Mouse (Mus musculus) inflammation-experienced regulatory T-cells, adult 6 months (primary cell): ENCODE data around the gene Lin54. TPM values are rescaled to one million over a fixed set of nuclear protein-coding genes. Genes with fewer than 3 reads are reported as not detected.
A peak's percentile ranks its signal among the peaks of the same experiment; 100 is the strongest.

Source experiments
- ATAC-seq: one replicate; pipeline ENCODE4 v1.8.0; 2017
- polyA plus RNA-seq, 3 experiments: library from polyadenylated mRNA; unstranded; fragments of 100-300 nt; shearing (Covaris generic); gene quantifications; one replicate each; pipeline ENCODE4 v1.2.1; 2017

Lin54 gene
- polyA plus RNA-seq, 3 experiments from 2014 or later = 8.2 to 10.3 (median 9.2) TPM

DNA sequence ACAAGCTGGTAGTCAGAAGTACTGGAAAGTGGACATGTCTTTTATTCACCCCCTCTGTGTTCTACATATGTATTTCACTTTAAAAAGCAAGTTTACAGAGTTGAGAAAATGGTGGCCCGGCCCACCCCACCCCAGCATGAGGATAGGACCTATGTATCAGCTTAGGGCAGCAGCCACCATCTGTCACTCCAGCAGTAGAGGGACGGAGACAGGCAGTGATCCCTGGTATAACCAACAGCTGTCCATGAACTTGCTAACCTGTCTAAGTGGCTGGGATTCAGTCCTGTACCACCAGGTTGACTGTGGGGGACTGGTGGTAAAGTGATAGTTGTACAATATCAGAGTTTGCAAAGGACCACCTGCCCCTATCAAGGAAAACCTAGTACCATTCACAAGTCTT is 82.4 kb downstream of the Lin54 start:
- ATAC-seq = no peak

DNA sequence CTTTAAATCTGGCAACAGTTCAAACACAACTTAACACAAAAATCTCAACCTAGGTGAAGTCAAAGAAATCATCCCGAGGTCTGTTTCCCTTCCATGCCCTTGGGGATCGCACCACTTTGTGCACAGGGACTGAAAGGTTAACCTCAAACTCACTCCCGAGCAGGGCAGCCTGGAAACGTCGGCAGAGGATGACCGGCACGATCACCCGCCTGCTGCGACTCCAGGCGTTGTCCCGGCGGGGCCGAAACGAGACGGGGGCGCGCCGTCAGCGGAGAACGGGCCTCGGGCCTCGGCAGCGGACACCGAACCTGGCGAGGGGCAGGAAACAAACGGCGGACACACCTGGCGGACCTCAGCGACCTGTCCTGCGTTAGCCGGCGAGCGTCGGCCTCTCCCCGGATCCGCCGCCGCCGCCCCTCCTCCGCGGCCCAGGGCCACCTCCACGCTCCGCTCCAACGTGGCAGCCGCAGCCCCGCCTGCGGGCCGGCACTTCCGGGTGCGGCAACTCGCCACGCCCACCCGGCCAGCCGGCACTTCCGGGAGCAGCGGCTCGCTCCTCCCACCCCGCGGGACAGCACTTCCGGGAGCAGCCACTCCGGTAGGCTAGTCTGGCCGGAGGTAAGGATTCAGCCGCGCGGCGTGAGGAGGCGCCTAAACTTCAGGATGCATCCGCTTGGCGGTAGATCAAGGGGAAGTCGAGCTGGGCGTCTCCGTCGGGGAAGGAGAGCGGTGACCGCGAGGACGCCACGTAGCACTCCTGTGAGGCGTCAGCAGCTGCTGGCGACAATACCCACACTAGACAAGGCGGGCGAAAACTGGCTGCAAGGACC is 84.5 kb downstream of the Lin54 start, which contains the start of gene Sec31a:
Gene Sec31a (minus strand): TSS at position 474 of the 830 bp plus-strand sequence.
- peak; percentile 95 for ATAC-seq

DNA sequence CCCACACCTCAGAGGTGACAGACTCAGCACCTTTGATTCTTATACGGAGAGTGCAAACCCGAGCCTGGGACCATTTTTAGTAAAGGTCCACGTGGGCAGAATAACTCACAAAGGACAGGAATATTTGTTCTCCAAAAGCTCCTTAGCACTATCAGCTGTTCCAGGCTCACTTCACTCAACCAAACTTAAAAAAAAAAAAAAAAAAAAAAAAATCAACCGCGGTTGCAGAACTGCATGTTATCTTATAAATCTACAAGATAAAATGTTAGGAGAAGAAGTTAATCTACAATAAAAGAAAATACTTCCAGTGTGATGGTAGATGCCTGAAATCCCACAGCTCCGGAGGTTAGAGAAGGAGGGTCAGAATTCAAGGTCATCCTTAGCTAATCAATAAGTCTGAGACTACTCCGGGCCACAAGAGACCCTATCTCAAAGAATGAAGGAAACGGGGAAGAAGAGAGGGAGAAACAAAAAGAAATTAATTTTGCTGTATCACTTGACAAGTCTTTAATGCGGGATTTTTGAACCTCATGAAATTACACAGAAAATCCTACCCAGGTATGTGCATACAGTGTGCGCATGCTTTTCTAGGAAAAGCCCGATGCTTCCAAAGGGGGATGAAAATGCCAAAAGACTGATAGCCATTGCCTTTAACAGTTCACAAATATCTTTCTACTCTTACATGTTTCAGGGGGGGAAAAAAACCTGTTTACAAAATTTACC is 85.8 kb downstream of the Lin54 start:
- ATAC-seq = no peak

DNA sequence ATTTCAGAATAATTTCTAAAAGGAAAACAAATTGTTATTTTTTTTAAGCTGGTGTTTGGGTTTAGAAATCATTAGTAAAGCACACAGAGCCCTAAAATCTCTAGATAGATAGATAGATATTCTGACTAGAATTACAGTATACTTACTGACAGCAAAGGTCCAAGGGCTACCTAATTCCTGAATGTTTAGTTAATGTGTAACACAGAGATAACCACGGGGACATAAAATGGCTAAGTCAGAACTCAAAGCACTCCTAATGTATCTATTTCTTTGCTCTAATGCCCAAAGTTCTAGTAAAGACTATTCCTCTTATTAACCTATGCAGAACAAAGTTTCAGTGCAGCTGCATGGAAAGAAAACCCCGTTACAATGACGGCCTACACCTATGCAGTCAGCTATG is 87.6 kb downstream of the Lin54 start:
- ATAC-seq = no peak

DNA sequence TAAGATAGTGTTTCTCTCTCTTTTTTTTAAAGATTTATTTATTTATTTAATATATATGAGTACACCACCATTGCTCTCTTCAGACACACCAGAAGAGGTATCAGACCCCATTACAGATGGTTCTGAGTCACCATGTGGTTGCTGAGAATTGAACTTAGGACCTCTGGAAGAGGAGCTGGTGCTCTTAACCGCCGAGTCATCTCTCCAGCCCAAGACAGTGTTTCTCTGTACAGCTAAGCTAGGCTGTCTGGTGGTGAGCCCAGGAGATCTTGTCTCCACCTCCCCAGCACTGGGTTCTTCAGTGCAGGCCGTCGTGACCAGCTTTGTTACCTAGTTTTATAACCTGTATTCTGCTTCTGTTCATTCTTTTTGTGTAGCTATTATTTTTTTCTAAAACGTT is 90.2 kb downstream of the Lin54 start:
- no peak for ATAC-seq

DNA sequence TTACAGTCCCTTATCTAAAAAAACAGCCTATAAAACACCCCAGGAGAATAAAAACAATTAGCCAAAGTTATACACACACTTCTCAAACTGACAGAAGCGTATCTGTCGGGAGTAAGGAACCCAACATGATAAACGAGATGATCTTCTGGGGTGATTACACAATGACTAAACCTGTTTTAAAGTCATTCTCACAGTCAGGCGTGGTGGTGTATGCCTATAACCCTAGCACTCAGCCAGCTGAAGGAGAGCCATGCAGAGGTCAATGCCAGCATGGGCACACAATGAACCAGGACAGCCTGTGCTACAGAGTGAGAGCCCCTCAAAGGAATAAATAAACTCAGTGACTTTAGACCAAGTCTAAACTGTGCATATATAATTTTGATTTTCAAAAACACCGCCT is 92.0 kb downstream of the Lin54 start:
- no peak for ATAC-seq

DNA sequence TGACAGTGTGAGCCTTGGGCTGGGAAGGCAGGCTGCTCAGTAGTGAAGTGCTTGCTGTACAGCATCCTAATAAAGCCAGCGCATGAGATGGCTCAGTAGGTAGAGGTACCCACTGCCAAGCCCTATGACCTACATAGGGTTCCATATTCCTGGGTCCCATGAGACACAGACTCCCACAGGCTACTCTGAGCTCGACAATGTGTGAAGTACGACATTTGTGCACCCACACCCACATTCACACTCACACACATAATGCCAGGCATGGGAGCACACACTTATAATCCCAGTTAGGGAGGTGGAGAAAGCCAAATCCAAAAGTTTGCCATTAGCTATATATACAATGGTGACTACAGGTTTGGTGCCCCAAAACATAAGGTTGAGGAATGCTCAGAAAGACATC is 103.7 kb downstream of the Lin54 start:
- no peak for ATAC-seq

DNA sequence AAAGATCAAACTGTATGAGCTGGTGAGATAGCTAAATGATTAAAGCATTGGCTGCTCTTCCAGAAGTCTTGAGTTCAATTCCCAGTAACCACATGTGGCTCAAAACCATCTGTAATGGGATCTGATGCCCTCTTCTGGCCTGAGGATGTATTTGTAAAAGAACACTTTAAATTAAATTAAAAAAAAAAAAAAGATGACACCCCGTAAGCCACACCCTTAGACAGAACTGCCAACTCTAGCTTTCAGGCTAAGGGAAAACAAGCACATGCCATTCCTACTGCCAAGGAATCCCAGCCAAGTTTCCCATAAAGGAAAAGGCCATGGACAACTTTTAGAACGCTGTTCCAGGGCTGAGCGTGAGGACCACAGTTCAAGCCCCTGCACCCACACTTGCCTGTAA is 106.8 kb downstream of the Lin54 start:
- ATAC-seq = no peak

DNA sequence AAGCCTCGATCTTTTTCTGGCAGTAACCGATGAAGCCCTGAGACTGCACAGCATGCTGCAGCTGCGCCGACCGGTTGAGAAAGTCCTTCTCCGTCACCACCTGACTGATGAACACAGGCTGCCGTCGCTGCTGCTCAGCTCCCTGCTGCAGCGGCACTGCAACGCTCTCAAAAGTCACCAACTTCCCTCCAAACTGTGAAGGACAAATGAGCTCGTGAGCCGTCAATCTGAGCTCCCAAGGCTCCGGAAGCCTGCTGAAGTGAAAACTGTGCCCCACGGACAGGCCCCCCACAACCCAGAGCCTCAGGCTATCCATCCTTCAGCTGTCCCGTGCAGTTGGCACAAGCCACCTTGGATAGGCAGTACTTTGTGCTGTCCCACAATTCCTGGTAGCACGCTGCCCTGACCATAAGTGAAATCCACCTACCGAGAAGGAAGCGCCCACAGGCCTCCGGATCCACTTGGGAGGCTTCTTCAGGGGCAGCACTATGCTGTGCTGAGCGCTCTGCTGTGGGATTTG is 107.9 kb downstream of the Lin54 start:
- ATAC-seq = no peak

Other genes starting within 250 kb of the Lin54 start
- gene Sec31a, start 84.4 kb downstream of the Lin54 start, polyA plus RNA-seq = 100 to 1,000 TPM in 1 of 3 experiments, 10 to 100 TPM in 2; 71.1 to 124 (median 73.2) TPM
- 100 to 1,000 TPM in 2 of 3 experiments, 10 to 100 TPM in 1; 99.1 to 127 (median 102) TPM for gene Cops4, start 17.7 kb upstream of the Lin54 start, polyA plus RNA-seq
- gene Plac8, start 71.6 kb upstream of the Lin54 start, polyA plus RNA-seq = 10 to 100 TPM in 1 of 3 experiments, 1 to 10 TPM in 2; 5.5 to 17.7 (median 6.8) TPM
- gene Coq2, start 174.5 kb upstream of the Lin54 start, polyA plus RNA-seq = 10 to 100 TPM in 2 of 3 experiments, 1 to 10 TPM in 1; 6.8 to 11.9 (median 11.6) TPM
- gene Hpse, start 219.1 kb upstream of the Lin54 start, polyA plus RNA-seq = 1 to 10 TPM in 1 of 3 experiments, under 1 TPM in 2; 0.69 to 1.3 (median 0.91) TPM